Mouse (Mus musculus) lung, postnatal 0 days (tissue): ENCODE measurements around the gene Rpl22. TPM values are rescaled to one million over a fixed set of nuclear protein-coding genes. Genes with fewer than 3 reads are reported as not detected.

ENCODE experiments used
- ATAC-seq: fragments of 200-750 bp; cut with Nextera tagmentation; 2 replicates; pipeline ENCODE4 v1.8.0; 2017; ENCODE audit warnings: moderate library complexity
- DNase-seq: peaks from one replicate; pipeline ENCODE4 v3.0.0-alpha.2; 2016; ENCODE audit warnings: low spot score
- H3K27ac ChIP-seq: fragments of 300-500 bp; sonication (generic); 2 replicates; pipeline ENCODE4 v1.5.1; 2014; ENCODE audit warnings: antibody characterized with exemption, mild to moderate bottlenecking, low read length, mixed read lengths
- H3K27me3 ChIP-seq: fragments of 300-500 bp; sonication (generic); replicated peaks from 2 replicates; pipeline ENCODE4 v1.6.1; 2014; ENCODE audit warnings: low read length, mixed read lengths; ENCODE audit not compliant: insufficient read depth
- H3K36me3 ChIP-seq: fragments of 300-500 bp; sonication (generic); 2 replicates; pipeline ENCODE4 v1.6.1; 2014; ENCODE audit warnings: low read length, mixed read lengths; ENCODE audit not compliant: insufficient read depth
- H3K4me1 ChIP-seq: fragments of 300-500 bp; sonication (generic); 2 replicates; pipeline ENCODE4 v1.6.1; 2014; ENCODE audit warnings: antibody characterized with exemption, low read depth, low read length, mixed read lengths; ENCODE audit not compliant: insufficient read depth
- H3K4me2 ChIP-seq: fragments of 300-500 bp; sonication (generic); replicated peaks from 2 replicates; pipeline ENCODE4 v1.6.1; 2014; ENCODE audit warnings: low read depth, mild to moderate bottlenecking, low read length, moderate library complexity, mixed read lengths
- H3K4me3 ChIP-seq: fragments of 300-500 bp; sonication (generic); 2 replicates; pipeline ENCODE4 v1.5.1; 2014; ENCODE audit warnings: low read depth, low read length
- H3K9ac ChIP-seq: fragments of 300-500 bp; sonication (generic); replicated peaks from 2 replicates; pipeline ENCODE4 v1.6.1; 2014; ENCODE audit warnings: low read depth, mild to moderate bottlenecking
- H3K9me3 ChIP-seq: fragments of 300-500 bp; sonication (generic); 2 replicates; pipeline ENCODE4 v1.6.1; 2016; ENCODE audit warnings: low read length, mixed read lengths
- CTCF ChIP-seq: IDR thresholded peaks from 2 replicates; pipeline ENCODE4 v1.5.1; 2016; ENCODE audit warnings: antibody characterized with exemption, mild to moderate bottlenecking
- EP300 ChIP-seq: IDR thresholded peaks from 2 replicates; pipeline ENCODE4 v1.6.1; 2016; ENCODE audit warnings: antibody characterized with exemption, mild to moderate bottlenecking, control low read depth
- WGBS: fragments of 180-500 bp; shearing (Covaris S2); extraction: QIAGEN DNeasy Blood & Tissue Kit; methylation state at CpG from one replicate; pipeline ENCODE4 v1.1.7; 2014; 5-methylcytosine and 5-hydroxymethylcytosine counted together
- polyA plus RNA-seq: library from polyadenylated mRNA; unstranded; fragments of >200 nt; fragmentation: Nextera tagmentation; extraction: Ambion mirVana; gene quantifications from 2 replicates; pipeline ENCODE4 v1.2.1, GENCODE M21; 2015

The Rpl22 gene
- polyA plus RNA-seq, 1 experiment from 2014 or later, result 265 TPM

DNA sequence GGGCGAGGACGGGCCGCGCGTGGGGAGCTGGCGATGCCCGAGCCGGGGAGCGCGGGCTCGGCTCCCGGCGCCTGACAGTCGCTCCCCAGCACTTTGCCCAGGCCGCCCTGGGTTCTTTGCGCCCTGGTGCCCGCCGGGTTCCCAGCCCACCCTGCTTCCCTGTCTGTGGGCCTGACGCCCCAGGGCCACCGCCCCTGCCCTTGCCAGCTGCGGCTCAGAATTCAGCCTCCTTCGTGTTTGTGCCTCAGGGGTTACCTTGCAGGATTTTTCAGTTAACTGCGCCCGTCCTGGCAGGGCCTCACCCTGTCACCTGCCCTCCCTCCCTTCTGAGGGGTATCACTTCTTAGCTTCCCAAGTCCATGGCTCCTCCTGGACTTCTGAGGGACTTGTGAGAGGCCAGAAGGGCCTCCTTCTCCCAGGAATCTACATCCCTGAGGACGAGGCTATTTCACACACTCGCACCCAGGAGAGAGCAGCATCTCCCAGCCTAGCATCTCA, 13.8 kb downstream of the Rpl22 start:
- WGBS, result 3% methylated on average over 10 of the region's 26 CpGs
- Histone ChIP-seq H3K27me3 (peaks cover 35% of the 10 kb centered on the region), H3K27ac (no peak overlapping the region), H3K4me2 (peak overlapping the region; percentile 78), H3K4me3 (peak overlapping the region; percentile 42), H3K36me3 (no peaks in the 10 kb centered on the region), H3K9ac (no peak overlapping the region), H3K9me3 (no peaks in the 10 kb centered on the region), H3K4me1 (no peaks in the 10 kb centered on the region)
- DNase-seq (no peak), ATAC-seq (0 out of 2 replicates have a peak, but pooled peaks have one; percentile 17)
- TF ChIP-seq EP300, result no peak
- no peak for TF ChIP-seq CTCF

DNA sequence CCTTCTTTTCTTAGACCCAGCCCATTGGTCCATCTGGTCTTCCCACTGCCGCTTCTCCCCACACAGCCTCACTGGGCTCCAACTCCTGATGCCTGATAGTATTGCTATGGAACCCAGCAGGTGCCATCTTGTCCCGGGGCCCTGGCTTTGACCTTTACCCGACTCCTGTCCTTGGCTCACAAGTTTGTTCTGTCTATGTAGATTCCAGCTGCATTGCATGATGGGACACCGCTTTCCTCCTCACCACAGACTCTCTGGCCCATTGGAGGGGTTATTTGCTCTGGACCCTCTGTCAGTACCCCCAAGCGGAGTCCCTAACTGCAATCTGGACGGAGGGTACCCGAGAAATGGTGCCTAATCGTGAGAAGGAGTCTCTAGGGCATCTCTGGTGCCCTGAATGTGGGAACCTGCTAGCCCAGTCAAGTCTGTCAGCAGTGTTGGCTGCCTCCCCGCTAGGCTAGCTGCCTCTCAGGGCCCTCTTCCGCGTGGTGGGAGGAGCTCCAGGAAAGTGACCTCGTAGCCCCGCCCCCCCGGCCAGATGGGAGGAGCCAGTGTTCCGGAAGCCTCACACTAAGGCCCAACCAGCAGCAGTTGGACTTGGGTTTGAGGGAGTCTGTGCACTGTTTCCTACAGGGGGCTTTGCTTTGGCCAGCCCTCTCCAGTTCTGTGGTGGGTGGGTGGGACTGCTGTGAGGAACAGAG, 15.2 kb downstream of the Rpl22 start:
- no peak for TF ChIP-seq CTCF
- TF ChIP-seq EP300, result no peak
- Histone ChIP-seq H3K9me3 (no peaks in the 10 kb centered on the region), H3K36me3 (no peaks in the 10 kb centered on the region), H3K4me3 (no peak overlapping the region), H3K4me1 (no peaks in the 10 kb centered on the region), H3K27ac (no peak overlapping the region), H3K9ac (no peak overlapping the region), H3K4me2 (no peak overlapping the region), H3K27me3 (peaks cover 35% of the 10 kb centered on the region)
- no peak for DNase-seq
- ATAC-seq, result no peak
- 39% methylated on average over 15 of the region's 15 CpGs for WGBS

DNA sequence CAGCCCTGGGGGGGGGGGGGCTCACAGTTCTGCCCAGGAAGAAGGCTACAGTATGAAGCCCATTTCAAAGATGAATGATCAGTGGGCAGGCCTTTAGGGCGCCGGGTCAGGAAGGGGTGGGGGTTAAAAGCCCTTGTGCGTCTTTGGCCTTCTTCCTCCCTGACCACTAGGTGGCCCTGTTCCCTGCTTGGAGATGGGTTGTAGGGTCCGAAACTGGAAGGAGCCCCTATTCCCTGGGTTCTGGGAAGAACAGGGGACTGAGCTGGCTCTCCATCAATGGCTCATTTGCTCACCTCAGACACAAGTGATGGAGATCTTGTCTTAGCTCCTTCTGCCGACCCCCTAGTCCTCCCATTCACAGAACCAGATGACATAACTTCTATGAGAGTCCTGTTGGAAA, 17.8 kb downstream of the Rpl22 start:
- no peak overlapping the region for H3K4me2 ChIP-seq
- H3K9me3 ChIP-seq, result no peaks in the 10 kb centered on the region
- H3K27ac ChIP-seq, result no peak overlapping the region
- no peak overlapping the region for H3K9ac ChIP-seq
- 9% methylated on average over 5 of the region's 5 CpGs for whole genome bisulfite sequencing
- H3K4me3 ChIP-seq, result no peak overlapping the region
- no peaks in the 10 kb centered on the region for H3K36me3 ChIP-seq
- H3K4me1 ChIP-seq, result no peaks in the 10 kb centered on the region
- TF ChIP-seq EP300 (no peak), CTCF (peak; percentile 68)
- H3K27me3 ChIP-seq, result peaks cover 25% of the 10 kb centered on the region
- DNase-seq, result no peak
- ATAC-seq, result no peak

DNA sequence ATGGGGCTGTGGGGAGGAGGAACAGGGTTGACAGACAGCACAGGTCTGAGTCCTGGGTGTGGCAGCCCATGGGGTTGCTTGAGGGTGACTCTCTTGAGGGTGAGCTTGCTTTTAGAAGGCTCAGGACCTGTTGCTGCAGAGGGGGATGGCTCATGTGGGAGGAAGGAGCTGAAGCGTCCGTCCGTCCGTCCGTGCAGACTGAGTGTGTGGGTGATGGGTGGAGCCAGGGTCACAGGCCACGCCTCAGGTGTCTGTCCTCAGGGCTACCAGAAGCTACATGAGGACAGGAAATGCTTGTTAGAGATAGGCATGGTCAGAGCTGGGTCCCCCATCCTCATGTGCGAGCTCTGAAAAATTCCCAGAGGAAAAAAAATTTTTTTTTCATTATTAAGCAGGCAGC, 19.1 kb downstream of the Rpl22 start:
- Histone ChIP-seq H3K36me3 (no peaks in the 10 kb centered on the region), H3K27me3 (peaks cover 12% of the 10 kb centered on the region), H3K9ac (no peak overlapping the region), H3K27ac (no peak overlapping the region), H3K4me1 (no peaks in the 10 kb centered on the region), H3K4me2 (no peak overlapping the region), H3K4me3 (no peak overlapping the region), H3K9me3 (no peaks in the 10 kb centered on the region)
- DNase-seq, result no peak
- TF ChIP-seq CTCF (no peak), EP300 (no peak)
- 38% methylated on average over 7 of the region's 7 CpGs for WGBS
- no peak for ATAC-seq

DNA sequence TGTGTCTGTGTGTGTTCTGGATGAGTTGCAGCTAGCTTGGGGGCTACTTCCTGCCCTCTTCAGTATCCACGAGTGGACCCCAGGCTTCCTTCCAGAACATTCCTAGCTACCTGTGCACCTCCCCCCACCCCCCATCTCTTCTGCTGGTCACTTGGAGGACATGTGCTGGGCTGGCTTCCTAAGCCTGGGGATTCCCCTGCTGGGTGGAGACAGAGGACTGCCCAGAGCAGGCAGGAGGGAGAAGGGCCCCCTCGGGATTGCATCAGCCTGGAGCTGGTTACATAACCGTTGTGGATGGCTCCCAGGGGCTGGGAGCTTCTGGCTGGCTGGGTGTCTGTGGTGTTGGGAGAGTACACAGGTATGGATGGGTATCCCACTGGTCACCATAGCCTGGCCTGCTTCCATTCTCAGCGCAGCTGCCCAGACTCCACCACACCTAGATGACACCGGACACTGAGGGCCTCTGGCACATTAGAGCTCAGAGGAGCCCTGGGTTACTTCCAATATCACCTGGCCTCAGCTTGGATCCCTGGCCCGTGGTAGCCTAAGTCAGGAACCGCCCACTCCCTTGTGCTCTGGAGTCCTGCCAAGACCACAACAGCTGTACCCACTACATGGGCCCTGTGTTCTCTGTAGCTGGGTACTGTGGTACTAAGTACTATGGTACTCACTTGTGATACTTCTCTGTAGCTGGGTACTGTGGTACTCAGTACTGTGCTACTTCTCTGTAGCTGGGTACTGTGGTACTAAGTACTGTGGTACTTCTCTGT, 19.8 kb downstream of the Rpl22 start:
- WGBS, result 32% methylated on average over 7 of the region's 7 CpGs
- DNase-seq, result peak; percentile 76
- no peak overlapping the region for H3K4me2 ChIP-seq
- H3K27ac ChIP-seq, result no peak overlapping the region
- ATAC-seq, result peak; percentile 82
- H3K4me3 ChIP-seq, result no peak overlapping the region
- H3K4me1 ChIP-seq, result no peaks in the 10 kb centered on the region
- no peaks in the 10 kb centered on the region for H3K9me3 ChIP-seq
- no peak overlapping the region for H3K9ac ChIP-seq
- TF ChIP-seq CTCF (no peak), EP300 (no peak)
- H3K36me3 ChIP-seq, result no peaks in the 10 kb centered on the region
- H3K27me3 ChIP-seq, result peaks cover 8% of the 10 kb centered on the region

DNA sequence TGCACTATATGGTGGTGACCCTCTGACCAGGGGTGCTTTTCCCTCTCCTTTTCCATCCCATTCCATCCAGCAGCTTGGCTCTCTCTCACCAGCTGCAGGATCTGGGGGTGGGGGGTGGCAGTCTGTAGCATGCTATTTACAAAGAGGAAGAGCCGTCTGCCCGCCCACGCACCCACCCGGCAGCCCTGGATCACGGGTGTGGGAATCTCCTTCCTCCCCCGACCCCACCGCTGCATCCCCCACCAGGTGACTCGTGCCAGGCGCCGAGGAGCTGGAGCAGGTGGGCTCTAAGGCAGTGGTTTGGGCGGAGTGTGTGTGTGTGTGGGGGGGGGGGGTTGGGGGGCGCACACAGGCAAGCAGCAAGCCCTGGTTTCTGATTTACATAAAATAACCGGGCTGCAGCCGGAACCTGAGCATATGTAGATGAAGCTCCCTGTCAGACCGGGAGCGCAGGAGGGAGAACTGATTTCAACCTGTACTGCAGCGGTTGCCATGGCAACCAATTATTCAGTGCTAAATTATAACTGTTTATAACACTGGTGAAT, 24.4 kb downstream of the Rpl22 start:
- Histone ChIP-seq H3K9ac (no peak overlapping the region), H3K27me3 (peaks cover 3% of the 10 kb centered on the region), H3K27ac (no peak overlapping the region), H3K9me3 (no peaks in the 10 kb centered on the region), H3K4me1 (no peaks in the 10 kb centered on the region), H3K36me3 (no peaks in the 10 kb centered on the region), H3K4me3 (no peak overlapping the region), H3K4me2 (no peak overlapping the region)
- no peak for TF ChIP-seq CTCF
- TF ChIP-seq EP300, result no peak
- no peak for DNase-seq
- ATAC-seq, result no peak
- 3% methylated on average over 14 of the region's 17 CpGs for WGBS
